Mouse (Mus musculus) cerebellum, adult 9-11 months (tissue): ENCODE results near the gene Aldh1l1.
A peak's percentile ranks its signal among the peaks of the same experiment; 100 is the strongest.

Experiments
- DNase-seq: peaks from one replicate; pipeline ENCODE4 v3.0.0; 2022

Aldh1l1 gene

GRCm38 (mm10) chr6:90553197-90553596 lies 67.0 kb downstream of the Aldh1l1 start:
- DNase-seq: no peak

- no peak for DNase-seq
These were observed 67.5 kb downstream of the Aldh1l1 start for GRCm38 (mm10) chr6:90553682-90554081.

- no peak for DNase-seq
These were observed 70.4 kb downstream of the Aldh1l1 start for GRCm38 (mm10) chr6:90556534-90557058.

- no peak for DNase-seq
These were observed 70.8 kb downstream of the Aldh1l1 start for GRCm38 (mm10) chr6:90557077-90557476.

- DNase-seq: no peak
These were observed 71.8 kb downstream of the Aldh1l1 start for GRCm38 (mm10) chr6:90557829-90558693.

GRCm38 (mm10) chr6:90560390-90561058 lies 74.3 kb downstream of the Aldh1l1 start:
- no peak for DNase-seq

- DNase-seq: no peak
These were observed 75.1 kb downstream of the Aldh1l1 start for GRCm38 (mm10) chr6:90561234-90561781.

GRCm38 (mm10) chr6:90564240-90564639 lies 78.0 kb downstream of the Aldh1l1 start:
- no peak for DNase-seq

- DNase-seq: no peak
These were observed 79.4 kb downstream of the Aldh1l1 start for GRCm38 (mm10) chr6:90565357-90566215.

GRCm38 (mm10) chr6:90567486-90567885 lies 81.3 kb downstream of the Aldh1l1 start:
- DNase-seq: no peak

GRCm38 (mm10) chr6:90567928-90568327 lies 81.7 kb downstream of the Aldh1l1 start:
- DNase-seq: no peak

- DNase-seq: no peak
These were observed 82.5 kb downstream of the Aldh1l1 start for GRCm38 (mm10) chr6:90568721-90569120.

GRCm38 (mm10) chr6:90569736-90570383 lies 83.6 kb downstream of the Aldh1l1 start:
- no peak for DNase-seq

GRCm38 (mm10) chr6:90570392-90570791 lies 84.2 kb downstream of the Aldh1l1 start:
- no peak for DNase-seq

- peak; percentile 79 for DNase-seq
These were observed 89.1 kb downstream of the Aldh1l1 start for GRCm38 (mm10) chr6:90575261-90575715.

GRCm38 (mm10) chr6:90578174-90578573 lies 91.9 kb downstream of the Aldh1l1 start:
- DNase-seq: no peak

- DNase-seq: no peak
These were observed 96.1 kb downstream of the Aldh1l1 start for GRCm38 (mm10) chr6:90582331-90582730.

- no peak for DNase-seq
These were observed 101.9 kb downstream of the Aldh1l1 start for GRCm38 (mm10) chr6:90588113-90588512.

GRCm38 (mm10) chr6:90590707-90591106 lies 104.5 kb downstream of the Aldh1l1 start:
- no peak for DNase-seq

- no peak for DNase-seq
These were observed 108.7 kb downstream of the Aldh1l1 start for GRCm38 (mm10) chr6:90594972-90595371.

GRCm38 (mm10) chr6:90597060-90597459 lies 110.8 kb downstream of the Aldh1l1 start:
- no peak for DNase-seq

- peak; percentile 90 for DNase-seq
These were observed 111.4 kb downstream of the Aldh1l1 start for GRCm38 (mm10) chr6:90597592-90597991.
